Mouse (Mus musculus): ENCODE measurements around the gene Tubgcp5. TPM values are rescaled to one million over a fixed set of nuclear protein-coding genes. Genes with fewer than 3 reads are reported as not detected.

Tubgcp5 gene
- polyA plus RNA-seq, 1 experiment from 2014 or later: 31.2 TPM

- no peak overlapping the region for H3K9ac ChIP-seq
- H3K36me3 ChIP-seq: peaks cover 39% of the 10 kb centered on the region
- H3K4me3 ChIP-seq (replicated peaks): no peak overlapping the region
- H3K4me1 ChIP-seq: no peaks in the 10 kb centered on the region
- H3K27ac ChIP-seq: no peak overlapping the region
- 76% methylated on average over 2 of the region's 2 CpGs for WGBS
- H3K27me3 ChIP-seq (replicated peaks): no peaks in the 10 kb centered on the region
- no peak for ATAC-seq (ENCODE audit: insufficient read depth, low FRiP score, low read depth)
- H3K9me3 ChIP-seq: no peaks in the 10 kb centered on the region
- H3K4me2 ChIP-seq: no peak overlapping the region
Measured at GRCm38 (mm10) chr7:55809967-55810366, 16.0 kb downstream of the Tubgcp5 start.

GRCm38 (mm10) chr7:55824468-55824867, 30.5 kb downstream of the Tubgcp5 start:
- Histone ChIP-seq H3K36me3 (peaks cover 33% of the 10 kb centered on the region), H3K27me3 (replicated peaks) (no peaks in the 10 kb centered on the region), H3K9me3 (no peaks in the 10 kb centered on the region), H3K4me1 (no peaks in the 10 kb centered on the region), H3K9ac (no peak overlapping the region), H3K4me3 (replicated peaks) (no peak overlapping the region), H3K4me2 (no peak overlapping the region), H3K27ac (no peak overlapping the region)
- no peak for ATAC-seq (ENCODE audit: insufficient read depth, low FRiP score, low read depth)
- 80% methylated on average over 5 of the region's 5 CpGs for WGBS

GRCm38 (mm10) chr7:55827551-55827950, 33.6 kb downstream of the Tubgcp5 start:
- no peak for ATAC-seq (ENCODE audit: insufficient read depth, low FRiP score, low read depth)
- no peak overlapping the region for H3K4me2 ChIP-seq
- no peak overlapping the region for H3K9ac ChIP-seq
- no peaks in the 10 kb centered on the region for H3K4me1 ChIP-seq
- no peaks in the 10 kb centered on the region for H3K27me3 ChIP-seq (replicated peaks)
- H3K9me3 ChIP-seq: no peaks in the 10 kb centered on the region
- H3K36me3 ChIP-seq: peaks cover 22% of the 10 kb centered on the region
- no peak overlapping the region for H3K27ac ChIP-seq
- WGBS: 83% methylated on average over 9 of the region's 9 CpGs
- H3K4me3 ChIP-seq (replicated peaks): no peak overlapping the region

GRCm38 (mm10) chr7:55836877-55837276, 42.9 kb downstream of the Tubgcp5 start:
- ATAC-seq (ENCODE audit: insufficient read depth, low FRiP score, low read depth): no peak
- WGBS: 74% methylated on average over 4 of the region's 4 CpGs

DNA sequence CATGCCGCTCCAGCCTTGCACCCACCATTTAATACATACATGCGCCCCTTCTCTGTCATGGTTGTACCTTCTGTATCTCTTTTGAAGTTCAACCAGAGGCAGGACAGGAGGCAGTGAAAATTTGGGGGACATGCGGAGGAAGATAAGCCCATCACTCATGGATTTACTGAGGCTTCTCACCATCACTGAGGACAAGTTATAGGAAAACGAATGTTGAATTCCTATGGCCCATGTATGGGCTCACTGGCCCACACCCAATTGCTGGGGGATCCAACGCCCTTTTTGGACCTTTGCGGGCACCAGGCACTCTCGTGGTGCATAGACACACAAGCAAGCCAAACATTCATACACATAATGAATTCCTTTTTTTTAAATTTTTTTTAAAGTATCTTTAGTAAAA, 47.5 kb downstream of the Tubgcp5 start, which contains the start of gene Cyfip1:
Gene Cyfip1 (plus strand): TSS at position 301 of the 400 bp plus-strand sequence.
- WGBS: 45% methylated on average over 7 of the region's 7 CpGs
- Histone ChIP-seq H3K4me1 (no peaks in the 10 kb centered on the region), H3K36me3 (no peaks in the 10 kb centered on the region), H3K4me2 (peak within 1 kb of the TSS; percentile 87), H3K9ac (peak within 1 kb of the TSS; percentile 94), H3K9me3 (no peaks in the 10 kb centered on the region), H3K4me3 (replicated peaks) (peak within 1 kb of the TSS; percentile 84), H3K27ac (peak within 1 kb of the TSS; percentile 96), H3K27me3 (replicated peaks) (no peaks in the 10 kb centered on the region)
- 0 out of 2 replicates have a peak, but pooled peaks have one; percentile 4 for ATAC-seq (ENCODE audit: insufficient read depth, low FRiP score, low read depth)

More at GRCm38 (mm10) chr7:55836877-55837276, 42.9 kb downstream of the Tubgcp5 start:
- Histone ChIP-seq H3K36me3 (peaks cover 1% of the 10 kb centered on the region; the same call in 1 of the 2 replicates), H3K27ac (no peak overlapping the region), H3K4me2 (no peak overlapping the region), H3K4me1 (no peaks in the 10 kb centered on the region), H3K4me3 (replicated peaks) (no peak overlapping the region), H3K9ac (no peak overlapping the region), H3K27me3 (replicated peaks) (no peaks in the 10 kb centered on the region), H3K9me3 (no peaks in the 10 kb centered on the region)

GRCm38 (mm10) chr7:55841977-55842503, 48.1 kb downstream of the Tubgcp5 start:
- Histone ChIP-seq H3K4me1 (no peaks in the 10 kb centered on the region), H3K9me3 (no peaks in the 10 kb centered on the region), H3K27ac (peak overlapping the region; percentile 96), H3K4me3 (replicated peaks) (peak overlapping the region; percentile 84), H3K4me2 (peak overlapping the region; percentile 87), H3K27me3 (replicated peaks) (no peaks in the 10 kb centered on the region), H3K36me3 (no peaks in the 10 kb centered on the region), H3K9ac (peak overlapping the region; percentile 94)
- WGBS: under 1% methylated on average over 46 of the region's 47 CpGs
- peak; percentile 97 for ATAC-seq (ENCODE audit: insufficient read depth, low FRiP score, low read depth)

- Histone ChIP-seq H3K4me2 (peak overlapping the region; percentile 87), H3K4me3 (replicated peaks) (peak overlapping the region; percentile 84), H3K36me3 (no peaks in the 10 kb centered on the region), H3K4me1 (no peaks in the 10 kb centered on the region), H3K9ac (peak overlapping the region; percentile 94), H3K27ac (peak overlapping the region; percentile 96), H3K9me3 (no peaks in the 10 kb centered on the region), H3K27me3 (replicated peaks) (no peaks in the 10 kb centered on the region)
- 2% methylated on average over 40 of the region's 40 CpGs for WGBS
- peak; percentile 48 for ATAC-seq (ENCODE audit: insufficient read depth, low FRiP score, low read depth)
Measured at GRCm38 (mm10) chr7:55842504-55843152, 48.7 kb downstream of the Tubgcp5 start.

- Histone ChIP-seq H3K4me3 (replicated peaks) (no peak overlapping the region), H3K27me3 (replicated peaks) (no peaks in the 10 kb centered on the region), H3K9me3 (no peaks in the 10 kb centered on the region), H3K9ac (no peak overlapping the region), H3K4me1 (peaks cover 10% of the 10 kb centered on the region; the same call in 1 of the 2 replicates), H3K36me3 (no peaks in the 10 kb centered on the region), H3K4me2 (no peak overlapping the region), H3K27ac (no peak overlapping the region)
- ATAC-seq (ENCODE audit: insufficient read depth, low FRiP score, low read depth): no peak
- 46% methylated on average over 9 of the region's 9 CpGs for WGBS
Measured at GRCm38 (mm10) chr7:55846606-55847312, 52.8 kb downstream of the Tubgcp5 start.

DNA sequence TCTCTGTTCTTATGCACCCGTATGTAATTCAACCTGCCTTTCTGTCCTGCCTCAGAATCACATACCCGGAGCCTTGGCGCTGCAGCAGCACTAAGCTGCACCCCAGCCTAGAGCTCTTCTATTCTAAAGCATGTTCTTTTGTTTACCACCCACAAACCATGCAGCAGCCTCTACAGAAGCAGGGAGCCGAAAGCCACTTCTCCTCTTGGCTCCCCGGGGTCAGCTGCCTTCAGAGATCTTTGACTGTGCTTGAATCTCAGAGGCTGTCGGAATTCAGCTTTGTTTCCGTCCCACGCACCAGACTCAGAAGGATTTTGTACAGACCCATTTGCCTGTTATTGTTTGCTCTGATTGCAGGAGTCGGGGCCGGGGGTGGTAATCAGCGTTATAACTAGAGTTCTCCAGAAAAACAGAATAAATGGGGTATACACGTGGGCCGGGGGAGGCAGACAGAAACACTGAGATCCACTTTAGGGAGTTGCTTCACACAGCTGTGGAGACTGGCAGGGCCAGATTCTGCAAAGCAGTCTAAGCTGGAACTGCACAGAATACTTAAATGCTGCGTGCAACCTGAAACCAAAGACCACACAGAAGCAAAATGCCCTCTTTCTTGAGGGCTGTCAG, 56.1 kb downstream of the Tubgcp5 start:
- no peak for ATAC-seq (ENCODE audit: insufficient read depth, low FRiP score, low read depth)
- WGBS: 44% methylated on average over 14 of the region's 14 CpGs
- Histone ChIP-seq H3K36me3 (no peaks in the 10 kb centered on the region), H3K4me3 (replicated peaks) (no peak overlapping the region), H3K4me2 (no peak overlapping the region), H3K27me3 (replicated peaks) (no peaks in the 10 kb centered on the region), H3K4me1 (peaks cover 10% of the 10 kb centered on the region; the same call in 1 of the 2 replicates), H3K9ac (no peak overlapping the region), H3K27ac (peak overlapping the region; percentile 3; the same call in 1 of the 2 replicates), H3K9me3 (no peaks in the 10 kb centered on the region)

- Histone ChIP-seq H3K4me2 (no peak overlapping the region), H3K36me3 (no peaks in the 10 kb centered on the region), H3K27me3 (replicated peaks) (no peaks in the 10 kb centered on the region), H3K9ac (no peak overlapping the region), H3K9me3 (no peaks in the 10 kb centered on the region), H3K4me3 (replicated peaks) (no peak overlapping the region), H3K27ac (no peak overlapping the region), H3K4me1 (peaks cover 16% of the 10 kb centered on the region; the same call in 1 of the 2 replicates)
- ATAC-seq (ENCODE audit: insufficient read depth, low FRiP score, low read depth): no peak
- whole genome bisulfite sequencing: 71% methylated on average over 3 of the region's 3 CpGs
Measured at GRCm38 (mm10) chr7:55852787-55853186, 58.8 kb downstream of the Tubgcp5 start.

DNA sequence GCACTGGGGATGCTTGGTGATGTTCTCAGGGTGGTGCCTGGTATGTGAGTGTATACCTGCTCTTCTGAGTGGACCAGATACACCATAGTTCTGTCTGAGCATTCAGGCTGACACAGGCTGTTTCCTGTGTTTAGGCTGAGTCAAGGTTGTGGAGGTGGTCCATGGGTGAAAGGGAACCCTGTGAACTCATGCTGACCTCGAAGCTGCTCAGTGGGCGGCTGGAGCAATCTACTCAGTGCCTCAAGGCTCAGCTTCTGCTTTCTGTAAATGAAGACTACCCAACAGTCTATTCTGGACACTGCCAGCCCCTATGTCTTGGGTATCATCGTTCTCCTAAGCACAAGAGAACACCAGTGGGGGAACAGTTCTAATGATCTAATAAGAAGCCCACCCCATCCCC, 61.6 kb downstream of the Tubgcp5 start:
- 0 out of 2 replicates have a peak, but pooled peaks have one; percentile 35 for ATAC-seq (ENCODE audit: insufficient read depth, low FRiP score, low read depth)
- Histone ChIP-seq H3K36me3 (no peaks in the 10 kb centered on the region), H3K4me1 (0 out of 2 replicates have a peak, but pooled peaks cover 9% of the 10 kb centered on the region), H3K9ac (no peak overlapping the region), H3K27ac (no peak overlapping the region), H3K27me3 (replicated peaks) (no peaks in the 10 kb centered on the region), H3K4me3 (replicated peaks) (no peak overlapping the region), H3K4me2 (no peak overlapping the region), H3K9me3 (no peaks in the 10 kb centered on the region)
- WGBS: 70% methylated on average over 3 of the region's 3 CpGs
